Mouse (Mus musculus): ENCODE results near the gene Cdc6. TPM values are rescaled to one million over a fixed set of nuclear protein-coding genes. Genes with fewer than 3 reads are reported as not detected.
"Not testable (repeated sequence)": the region's sequence is repeated elsewhere in the genome, so short reads cannot be mapped to it uniquely, and the experiment has no call there.

The Cdc6 gene
- polyA plus RNA-seq, 1 experiment from 2014 or later, result 45.3 TPM

- H3K4me1 ChIP-seq (replicated peaks); H3K27ac ChIP-seq; H3K27me3 ChIP-seq (ENCODE audit: insufficient read depth, poor library complexity, severe bottlenecking); DNase-seq (ENCODE audit: low spot score); H3K9me3 ChIP-seq; H3K4me3 ChIP-seq: not testable (repeated sequence)
- WGBS, result 94% methylated on average over 3 of the region's 3 CpGs
- H3K36me3 ChIP-seq, result peaks cover 100% of the 10 kb centered on the region
Measured at GRCm38 (mm10) chr11:98916376-98916775, 8.8 kb downstream of the Cdc6 start.

- Histone ChIP-seq H3K4me1 (replicated peaks) (peaks cover 11% of the 10 kb centered on the region), H3K9me3 (no peaks in the 10 kb centered on the region), H3K4me3 (no peak overlapping the region), H3K36me3 (peaks cover 98% of the 10 kb centered on the region), H3K27me3 (ENCODE audit: insufficient read depth, poor library complexity, severe bottlenecking) (no peaks in the 10 kb centered on the region), H3K27ac (no peak overlapping the region)
- DNase-seq (ENCODE audit: low spot score), result no peak
- 76% methylated on average over 13 of the region's 13 CpGs for WGBS
Measured at GRCm38 (mm10) chr11:98917428-98918005, 9.9 kb downstream of the Cdc6 start.

GRCm38 (mm10) chr11:98918231-98918630, 10.6 kb downstream of the Cdc6 start:
- no peak overlapping the region for H3K27ac ChIP-seq
- no peaks in the 10 kb centered on the region for H3K27me3 ChIP-seq (ENCODE audit: insufficient read depth, poor library complexity, severe bottlenecking)
- no peaks in the 10 kb centered on the region for H3K9me3 ChIP-seq
- H3K4me3 ChIP-seq, result no peak overlapping the region
- 76% methylated on average over 9 of the region's 9 CpGs for WGBS
- DNase-seq (ENCODE audit: low spot score), result no peak
- peaks cover 18% of the 10 kb centered on the region for H3K4me1 ChIP-seq (replicated peaks)
- H3K36me3 ChIP-seq, result peaks cover 95% of the 10 kb centered on the region

- Histone ChIP-seq H3K9me3 (no peaks in the 10 kb centered on the region), H3K27me3 (ENCODE audit: insufficient read depth, poor library complexity, severe bottlenecking) (no peaks in the 10 kb centered on the region), H3K36me3 (peaks cover 87% of the 10 kb centered on the region), H3K4me3 (no peak overlapping the region), H3K4me1 (replicated peaks) (peaks cover 25% of the 10 kb centered on the region), H3K27ac (no peak overlapping the region)
- 95% methylated on average over 11 of the region's 11 CpGs for WGBS
- DNase-seq (ENCODE audit: low spot score), result no peak
Measured at GRCm38 (mm10) chr11:98919009-98919408, 11.4 kb downstream of the Cdc6 start.

- peaks cover 59% of the 10 kb centered on the region for H3K36me3 ChIP-seq
- H3K4me3 ChIP-seq; H3K27me3 ChIP-seq (ENCODE audit: insufficient read depth, poor library complexity, severe bottlenecking); H3K27ac ChIP-seq; H3K9me3 ChIP-seq: not testable (repeated sequence)
- 71% methylated on average over 15 of the region's 15 CpGs for WGBS
- peak; percentile 60 for DNase-seq (ENCODE audit: low spot score)
- H3K4me1 ChIP-seq (replicated peaks), result peaks cover 53% of the 10 kb centered on the region
Measured at GRCm38 (mm10) chr11:98921813-98922212, 14.2 kb downstream of the Cdc6 start.

GRCm38 (mm10) chr11:98922307-98922706, 14.7 kb downstream of the Cdc6 start:
- Histone ChIP-seq H3K27ac (peak overlapping the region; percentile 40; the same call in 1 of the 2 replicates), H3K4me1 (replicated peaks) (peaks cover 54% of the 10 kb centered on the region), H3K36me3 (peaks cover 54% of the 10 kb centered on the region), H3K27me3 (ENCODE audit: insufficient read depth, poor library complexity, severe bottlenecking) (peaks cover 11% of the 10 kb centered on the region; the same call in 1 of the 2 replicates)
- peak; percentile 72 for DNase-seq (ENCODE audit: low spot score)
- not testable (repeated sequence) for H3K9me3 ChIP-seq, H3K4me3 ChIP-seq
- WGBS, result 49% methylated on average over 10 of the region's 10 CpGs

GRCm38 (mm10) chr11:98922851-98923711, 15.5 kb downstream of the Cdc6 start:
- Histone ChIP-seq H3K36me3 (peaks cover 47% of the 10 kb centered on the region), H3K27me3 (ENCODE audit: insufficient read depth, poor library complexity, severe bottlenecking) (peaks cover 16% of the 10 kb centered on the region; the same call in 1 of the 2 replicates), H3K27ac (peak overlapping the region; percentile 40; the same call in 1 of the 2 replicates), H3K4me1 (replicated peaks) (peaks cover 59% of the 10 kb centered on the region)
- 72% methylated on average over 16 of the region's 16 CpGs for WGBS
- H3K4me3 ChIP-seq; DNase-seq (ENCODE audit: low spot score); H3K9me3 ChIP-seq: not testable (repeated sequence)

- H3K36me3 ChIP-seq, result peaks cover 30% of the 10 kb centered on the region
- H3K27ac ChIP-seq, result peak overlapping the region; percentile 80
- peaks cover 75% of the 10 kb centered on the region for H3K4me1 ChIP-seq (replicated peaks)
- 26% methylated on average over 5 of the region's 5 CpGs for WGBS
- H3K27me3 ChIP-seq (ENCODE audit: insufficient read depth, poor library complexity, severe bottlenecking), result peaks cover 31% of the 10 kb centered on the region; the same call in 1 of the 2 replicates
- peak overlapping the region; percentile 24; the same call in 1 of the 2 replicates for H3K4me3 ChIP-seq
- H3K9me3 ChIP-seq, result no peaks in the 10 kb centered on the region
- DNase-seq (ENCODE audit: low spot score), result no peak
Measured at GRCm38 (mm10) chr11:98924633-98925175, 17.1 kb downstream of the Cdc6 start.

GRCm38 (mm10) chr11:98925265-98925721, 17.7 kb downstream of the Cdc6 start:
- no peak for DNase-seq (ENCODE audit: low spot score)
- H3K36me3 ChIP-seq, result peaks cover 25% of the 10 kb centered on the region
- WGBS, result 9% methylated on average over 10 of the region's 10 CpGs
- peaks cover 37% of the 10 kb centered on the region; the same call in 1 of the 2 replicates for H3K27me3 ChIP-seq (ENCODE audit: insufficient read depth, poor library complexity, severe bottlenecking)
- no peaks in the 10 kb centered on the region for H3K9me3 ChIP-seq
- H3K27ac ChIP-seq, result peak overlapping the region; percentile 80
- H3K4me3 ChIP-seq, result peak overlapping the region; percentile 25
- H3K4me1 ChIP-seq (replicated peaks), result peaks cover 81% of the 10 kb centered on the region

GRCm38 (mm10) chr11:98925868-98926311, 18.3 kb downstream of the Cdc6 start:
- H3K4me3 ChIP-seq, result peak overlapping the region; percentile 25; the same call in 1 of the 2 replicates
- H3K36me3 ChIP-seq, result peaks cover 19% of the 10 kb centered on the region

GRCm38 (mm10) chr11:98926553-98926952, 19.0 kb downstream of the Cdc6 start:
- Histone ChIP-seq H3K4me1 (replicated peaks) (peaks cover 94% of the 10 kb centered on the region), H3K27me3 (ENCODE audit: insufficient read depth, poor library complexity, severe bottlenecking) (peaks cover 48% of the 10 kb centered on the region), H3K27ac (peak overlapping the region; percentile 80), H3K4me3 (0 out of 2 replicates have a peak overlapping the region, but pooled peaks have one; percentile 25), H3K36me3 (peaks cover 12% of the 10 kb centered on the region), H3K9me3 (no peaks in the 10 kb centered on the region)
- WGBS, result 52% methylated on average over 7 of the region's 7 CpGs
- DNase-seq (ENCODE audit: low spot score), result no peak

More at GRCm38 (mm10) chr11:98925868-98926311, 18.3 kb downstream of the Cdc6 start:
- Histone ChIP-seq H3K27ac (peak overlapping the region; percentile 80), H3K27me3 (ENCODE audit: insufficient read depth, poor library complexity, severe bottlenecking) (peaks cover 43% of the 10 kb centered on the region), H3K9me3 (no peaks in the 10 kb centered on the region), H3K4me1 (replicated peaks) (peaks cover 87% of the 10 kb centered on the region)
- DNase-seq (ENCODE audit: low spot score), result peak; percentile 88
- 3% methylated on average over 12 of the region's 12 CpGs for WGBS

GRCm38 (mm10) chr11:98927438-98928076, 20.0 kb downstream of the Cdc6 start, which contains the start of gene Rara:
Gene Rara, plus strand, starts transcription at chr11:98927818.
- H3K4me3 ChIP-seq, result peak within 1 kb of the TSS; percentile 68
- H3K36me3 ChIP-seq, result peaks cover 4% of the 10 kb centered on the region
- 7% methylated on average over 21 of the region's 21 CpGs for WGBS
- H3K27ac ChIP-seq, result peak within 1 kb of the TSS; percentile 91
- peaks cover 50% of the 10 kb centered on the region for H3K27me3 ChIP-seq (ENCODE audit: insufficient read depth, poor library complexity, severe bottlenecking)
- peaks cover 98% of the 10 kb centered on the region for H3K4me1 ChIP-seq (replicated peaks)
- no peaks in the 10 kb centered on the region for H3K9me3 ChIP-seq
- DNase-seq (ENCODE audit: low spot score), result peak; percentile 56
